Mouse (Mus musculus) hematopoietic stem cell, adult 5-6 weeks (primary cell): ENCODE measurements around the gene Zbtb17. TPM values are rescaled to one million over a fixed set of nuclear protein-coding genes. Genes with fewer than 3 reads are reported as not detected.

ENCODE experiments used
- ATAC-seq, 2 experiments: fragments of 125-278 bp in 1 of 2; replicated peaks in 1 of 2; 2 replicates each; pipeline ENCODE4 v1.8.0; 2016 to 2017; ENCODE audit warnings: inconsistent platforms in 2 of 2, mild to moderate bottlenecking in 2 of 2, moderate number of reproducible peaks in 2 of 2, low read depth in 1 of 2, moderate TSS enrichment in 1 of 2; ENCODE audit not compliant: low FRiP score in 2 of 2, poor library complexity in 2 of 2, severe bottlenecking in 2 of 2, insufficient read depth in 1 of 2, low TSS enrichment in 1 of 2
- total RNA-seq: library from RNA; stranded (forward); fragments of 172-1452, 232-1000 nt; gene quantifications from 2 replicates; pipeline ENCODE4 v1.2.3, GENCODE M21; 2017

Gene Zbtb17
- total RNA-seq, 1 experiment from 2014 or later: 22.3 TPM

DNA sequence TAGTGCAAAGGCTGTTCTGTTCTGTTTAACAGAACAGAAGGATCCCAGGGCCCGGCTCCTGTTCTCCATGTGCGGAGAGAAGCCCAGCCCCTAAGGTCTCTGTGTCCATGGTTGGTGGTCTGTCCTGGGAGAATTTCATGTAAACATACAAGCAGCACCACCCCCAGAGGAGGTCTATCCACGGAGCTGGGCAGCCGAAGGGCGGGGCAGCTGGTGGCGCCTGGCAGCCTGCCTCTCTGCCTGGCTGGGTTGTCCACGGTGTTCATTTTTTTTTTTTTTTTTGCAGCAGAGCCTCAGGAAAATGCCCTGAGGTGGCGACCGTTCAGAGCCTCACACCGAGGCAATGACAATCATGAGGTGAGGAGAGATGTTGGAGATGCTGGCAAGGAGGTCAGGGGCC is 24.1 kb downstream of the Zbtb17 start:
- no peak for ATAC-seq

DNA sequence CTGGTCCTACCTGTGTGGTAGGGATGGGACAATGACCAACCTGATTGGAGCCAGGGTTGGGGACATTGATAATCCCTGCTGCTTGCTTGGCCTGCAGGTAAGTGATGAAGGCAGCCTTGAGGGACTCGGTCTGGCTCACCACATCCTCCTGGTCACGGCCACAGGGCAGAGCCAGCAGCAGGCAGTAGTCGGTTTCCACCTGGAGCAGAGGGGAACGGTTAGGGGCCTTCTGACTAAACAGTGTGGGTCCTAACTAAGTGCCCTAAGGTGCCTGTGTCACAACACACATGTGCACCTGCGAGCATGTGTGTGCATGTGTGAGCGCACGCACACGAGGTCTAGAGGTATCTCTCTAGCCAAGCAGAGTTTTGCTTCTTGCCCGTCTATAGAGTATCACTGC is 24.9 kb downstream of the Zbtb17 start:
- ATAC-seq: no peak

DNA sequence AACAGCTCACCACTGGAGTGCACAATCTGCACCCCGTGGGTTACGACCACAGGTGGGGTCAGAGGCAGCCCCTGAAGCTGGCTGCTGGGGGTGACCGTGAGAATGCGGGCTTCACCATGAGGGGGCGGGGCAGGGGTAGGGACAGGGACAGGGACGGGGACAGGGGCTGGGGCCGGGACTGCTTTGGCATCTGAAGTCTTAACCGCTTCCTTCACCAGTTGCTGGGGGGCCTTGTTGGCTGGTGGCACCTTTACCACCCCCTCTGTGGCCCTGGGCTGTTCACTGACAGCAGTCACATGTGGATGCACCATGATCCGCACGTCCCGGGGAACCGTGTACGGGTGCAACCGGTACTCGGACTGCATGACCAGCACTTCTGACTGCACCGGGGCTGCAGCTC is 27.0 kb downstream of the Zbtb17 start:
- no peak for ATAC-seq

DNA sequence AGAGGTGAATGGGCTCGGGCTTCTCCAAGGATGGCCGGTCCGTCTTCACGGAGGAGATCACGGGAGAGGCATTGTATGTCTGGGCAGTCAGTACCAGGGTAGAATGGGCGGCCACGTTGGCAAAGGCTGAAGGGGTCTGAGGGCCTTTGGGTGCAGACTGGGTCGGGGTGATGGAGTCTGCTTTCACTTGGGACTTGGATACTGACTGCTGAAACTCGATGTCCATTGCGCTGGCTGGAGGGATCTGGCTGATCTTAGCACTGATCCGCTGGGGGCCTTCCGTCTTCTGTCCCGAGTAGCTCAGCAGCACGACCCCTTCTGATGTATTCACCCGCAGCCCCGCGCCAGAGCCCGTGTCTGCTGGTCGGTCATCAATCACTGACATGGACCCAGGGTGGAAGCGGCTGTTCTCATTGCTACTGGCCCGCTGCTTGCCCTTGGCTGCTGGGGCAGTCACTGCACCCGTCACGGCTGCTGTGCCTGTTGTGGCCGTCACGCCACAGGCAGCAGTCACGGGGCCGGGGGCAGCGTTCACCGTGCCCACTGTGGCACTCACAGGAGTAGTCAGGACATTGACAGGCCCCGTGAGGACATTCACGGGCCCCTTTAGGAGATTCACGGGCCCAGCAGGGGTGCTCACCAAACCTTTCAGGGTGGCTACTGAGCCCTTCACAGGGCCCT is 28.3 kb downstream of the Zbtb17 start:
- no peak for ATAC-seq

DNA sequence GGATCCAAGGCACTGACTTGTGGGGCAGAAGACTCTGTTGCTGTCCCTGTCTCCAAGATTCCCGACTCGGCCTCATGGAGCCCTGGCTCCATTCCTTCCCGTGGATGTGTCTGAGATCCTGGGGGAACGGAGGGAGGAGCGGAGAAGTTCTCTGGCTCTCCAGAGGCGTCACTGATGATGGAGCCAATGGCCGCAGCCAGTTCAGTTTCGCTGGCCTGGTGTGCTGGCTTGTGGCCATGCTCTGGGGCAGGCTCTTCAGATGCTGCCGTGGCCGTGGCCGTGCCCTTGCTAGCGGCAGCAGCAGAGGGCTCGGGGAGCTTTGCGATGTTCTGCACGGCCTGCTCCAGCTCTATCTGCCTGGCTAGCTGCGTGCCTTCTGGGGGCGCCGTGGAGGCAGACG is 30.0 kb downstream of the Zbtb17 start:
- no peak for ATAC-seq

DNA sequence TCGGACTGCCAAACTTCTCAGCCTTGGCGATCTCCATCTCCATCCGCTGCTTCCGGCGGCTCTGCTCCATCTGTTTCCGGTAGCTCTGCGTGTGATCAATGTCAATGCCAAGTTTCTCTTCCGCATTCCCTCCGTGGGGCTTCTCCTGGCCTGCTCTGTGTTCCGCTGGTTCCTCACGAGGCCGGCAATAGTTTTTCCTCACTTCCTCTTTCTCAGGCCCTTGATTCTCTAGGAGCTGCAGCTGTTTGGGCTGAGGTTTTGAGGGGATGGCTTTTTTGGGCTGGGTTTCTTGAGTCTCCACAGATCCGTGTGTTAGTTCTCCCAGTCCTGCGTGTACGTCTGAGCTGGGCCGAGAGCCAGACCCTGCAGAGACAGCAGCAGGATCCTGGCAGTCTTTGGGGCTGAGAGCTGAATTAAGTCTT is 33.2 kb downstream of the Zbtb17 start:
- ATAC-seq: peak; percentile 93 to 96

DNA sequence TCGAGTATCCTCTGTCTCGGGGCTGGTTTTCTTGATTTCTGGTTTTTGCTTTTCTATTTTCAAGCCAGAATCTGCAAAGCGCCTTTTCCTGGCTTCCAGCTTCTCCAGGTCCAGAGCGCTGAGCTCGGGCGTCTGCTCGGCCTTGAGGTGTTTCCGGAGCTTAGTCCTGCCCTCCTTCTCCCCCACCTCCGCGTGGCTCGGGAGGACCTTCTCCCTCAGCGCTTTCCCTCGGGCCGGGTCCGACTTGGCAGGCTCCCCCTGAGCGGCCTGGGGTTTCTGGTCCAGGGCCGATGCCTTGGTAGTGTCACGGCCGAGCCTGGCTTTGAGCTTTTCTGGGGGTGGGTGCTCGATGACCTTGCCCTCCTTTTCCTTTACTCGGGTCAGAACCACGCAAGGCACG is 33.8 kb downstream of the Zbtb17 start:
- no peak for ATAC-seq

DNA sequence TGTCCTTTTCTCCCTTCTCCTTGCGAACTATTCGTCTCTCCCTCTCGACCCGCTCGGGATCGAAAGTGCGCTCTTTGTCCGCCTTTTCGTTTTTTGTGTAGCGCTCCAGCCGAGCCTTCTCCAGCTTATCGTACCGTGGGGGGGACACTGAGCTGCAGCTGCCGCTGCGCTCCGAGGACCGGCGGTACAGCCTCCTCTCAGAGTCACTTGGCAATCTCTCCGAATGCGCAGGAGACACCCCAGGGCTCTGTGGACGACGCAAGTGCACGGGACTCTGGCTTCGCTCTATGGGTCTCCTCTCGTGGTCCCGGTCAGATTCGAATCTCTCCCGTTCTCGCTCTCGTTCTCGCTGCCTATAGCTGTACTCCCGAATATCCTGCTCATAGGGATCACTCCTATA is 34.3 kb downstream of the Zbtb17 start:
- ATAC-seq: no peak

DNA sequence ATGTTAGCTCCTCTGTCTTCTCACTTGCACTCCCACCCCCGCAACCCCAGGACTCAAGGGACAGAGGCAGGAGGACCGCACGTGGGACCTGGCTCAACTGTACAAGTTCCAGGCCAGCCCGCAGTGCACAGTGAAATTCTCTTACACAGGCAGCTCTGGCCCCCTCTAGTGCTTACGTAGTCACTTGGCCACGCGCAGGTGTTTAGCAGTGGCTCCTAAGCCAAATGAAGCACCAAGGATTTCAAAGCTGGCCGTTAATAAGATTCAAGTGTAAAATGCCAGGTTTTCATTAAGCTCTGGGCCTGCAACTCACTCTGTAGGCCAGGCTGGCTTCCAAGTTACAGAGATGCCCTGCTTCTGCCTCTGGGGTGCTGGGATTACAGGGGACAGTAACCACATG is 35.0 kb downstream of the Zbtb17 start:
- ATAC-seq: no peak

DNA sequence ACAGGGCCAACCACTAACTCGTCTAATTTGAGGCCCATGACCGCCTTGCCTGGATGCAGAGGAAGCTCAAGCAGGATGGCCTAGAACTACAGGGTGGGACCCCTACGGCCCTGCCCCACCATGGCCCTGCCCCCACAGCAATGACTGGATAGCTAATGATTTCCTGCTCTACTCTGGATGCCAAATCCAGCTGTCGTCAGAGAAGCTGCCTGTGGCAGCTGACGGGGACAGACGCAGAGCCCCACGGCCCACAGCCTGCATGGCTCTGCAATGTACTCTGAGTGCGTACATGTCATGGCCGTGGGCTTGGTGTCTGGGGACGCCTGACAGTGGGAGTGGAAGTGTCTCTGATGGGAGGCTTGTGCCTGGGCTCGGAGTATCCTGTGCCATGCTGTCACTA is 39.6 kb downstream of the Zbtb17 start:
- ATAC-seq: no peak

DNA sequence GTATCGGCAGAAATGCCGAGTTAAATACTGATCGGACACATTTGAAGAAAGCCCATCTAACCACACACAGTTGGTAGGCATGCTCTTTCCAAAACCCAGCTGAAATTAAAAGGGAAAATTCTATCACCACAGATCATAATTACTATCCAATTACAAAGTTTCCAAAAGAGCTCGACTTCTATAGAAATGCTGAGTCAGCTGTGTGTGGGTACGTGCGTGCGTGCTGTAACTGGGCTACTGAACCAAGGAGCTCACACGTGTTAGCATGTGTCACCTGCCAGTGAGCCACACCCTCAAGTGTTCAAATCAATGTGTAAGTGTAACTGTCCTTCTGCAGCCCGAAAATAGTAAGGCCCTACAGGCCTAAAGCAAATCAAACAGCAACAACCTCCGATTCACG is 43.1 kb downstream of the Zbtb17 start:
- ATAC-seq: no peak

DNA sequence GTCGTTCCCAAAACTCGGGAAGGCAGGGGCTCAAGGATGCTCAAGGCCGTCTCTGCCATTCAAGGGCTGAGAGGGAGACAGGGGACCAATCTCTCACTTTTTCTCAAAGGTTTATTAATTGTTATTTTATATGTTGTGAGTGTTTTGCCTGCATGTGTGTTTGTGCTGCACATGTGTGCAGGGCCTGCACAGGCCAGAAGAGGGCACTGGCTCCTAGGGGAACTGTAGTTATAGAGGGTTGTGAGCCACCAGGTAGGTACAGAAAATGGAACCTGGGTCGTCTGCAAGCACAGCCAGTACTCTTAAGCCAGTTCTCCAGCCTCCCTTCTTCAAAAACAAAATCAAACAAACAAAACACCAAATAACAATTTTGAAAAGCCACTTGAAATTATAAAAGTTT is 44.2 kb downstream of the Zbtb17 start:
- no peak for ATAC-seq

DNA sequence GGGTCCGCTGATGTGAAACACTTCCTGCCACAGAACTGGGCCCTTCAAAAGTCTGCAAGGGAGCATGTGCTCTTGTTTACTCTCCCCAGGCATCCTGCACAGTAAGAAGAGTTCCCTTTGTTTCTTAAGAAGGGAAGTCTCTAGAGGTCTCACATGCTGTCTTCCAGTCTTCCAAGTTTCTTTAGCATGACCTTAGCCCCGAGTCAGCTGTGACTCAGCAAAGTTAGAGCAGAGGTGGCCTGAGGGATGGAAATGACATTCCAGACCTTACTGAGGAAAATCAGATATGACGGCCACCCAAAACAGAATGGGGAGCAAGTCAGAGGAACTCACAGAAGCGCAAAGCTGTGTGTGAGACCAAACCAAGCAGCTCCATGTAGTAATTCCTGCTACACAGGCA is 56.2 kb downstream of the Zbtb17 start:
- peak in 1 of 2 experiments; percentile 15; a peak in 2 of 4 replicates for ATAC-seq

DNA sequence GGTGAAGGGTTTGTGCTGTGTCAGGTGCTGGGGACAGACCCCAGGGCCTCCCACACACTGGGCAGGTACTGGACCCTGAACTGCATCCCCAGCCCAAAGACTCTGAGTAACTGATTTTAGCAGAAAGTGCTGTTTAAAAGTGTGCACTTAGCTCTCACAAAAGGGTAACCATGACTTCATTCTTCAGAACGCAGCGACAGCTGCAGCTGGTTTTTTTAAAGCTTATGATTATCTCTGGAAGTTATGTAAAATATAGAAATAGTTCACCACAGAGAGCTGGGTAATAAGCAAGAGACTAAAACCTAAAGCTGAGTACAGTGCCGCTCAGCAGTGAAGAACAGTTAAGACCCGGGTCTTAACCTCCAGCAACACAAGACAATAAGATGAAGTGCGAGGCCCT is 56.6 kb downstream of the Zbtb17 start:
- ATAC-seq: no peak

DNA sequence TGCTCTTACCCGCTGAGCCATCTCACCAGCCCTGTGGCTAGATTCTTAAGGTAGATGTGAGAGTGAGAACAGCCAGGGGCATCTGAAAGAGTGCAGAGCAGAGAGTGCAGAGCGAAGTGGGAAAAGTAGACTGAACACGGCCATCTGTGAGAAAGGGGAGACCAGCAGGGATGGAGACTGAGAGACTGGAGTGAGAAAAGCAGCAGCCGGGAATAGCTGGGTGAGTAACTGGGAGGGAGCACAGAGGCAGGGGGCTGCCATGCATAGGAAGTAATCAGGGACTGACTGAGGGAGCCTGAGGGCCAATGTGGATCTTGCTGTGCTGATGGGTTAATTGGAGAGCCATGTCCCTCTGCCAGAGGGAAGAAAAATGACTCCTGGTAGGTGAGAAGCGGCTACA is 58.3 kb downstream of the Zbtb17 start:
- no peak for ATAC-seq

DNA sequence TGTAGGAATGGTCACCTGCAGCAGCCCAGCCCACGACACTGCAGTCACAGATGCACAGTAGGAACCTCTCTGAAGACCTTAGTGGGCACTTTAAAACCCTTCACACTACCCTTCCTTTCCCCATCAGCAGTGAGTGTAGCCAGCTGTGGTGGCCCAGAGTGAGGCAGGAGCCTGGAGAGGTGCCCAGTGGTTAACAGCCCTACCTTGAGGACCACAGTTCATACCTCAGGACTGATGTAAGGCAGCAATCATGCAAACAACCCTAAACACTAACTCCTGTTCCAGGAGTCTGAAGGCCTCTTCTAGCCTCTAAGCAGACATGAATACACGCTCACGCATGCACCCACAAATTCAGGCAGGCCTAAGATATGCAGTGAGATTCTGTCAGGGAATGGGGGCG is 60.0 kb downstream of the Zbtb17 start:
- no peak for ATAC-seq

DNA sequence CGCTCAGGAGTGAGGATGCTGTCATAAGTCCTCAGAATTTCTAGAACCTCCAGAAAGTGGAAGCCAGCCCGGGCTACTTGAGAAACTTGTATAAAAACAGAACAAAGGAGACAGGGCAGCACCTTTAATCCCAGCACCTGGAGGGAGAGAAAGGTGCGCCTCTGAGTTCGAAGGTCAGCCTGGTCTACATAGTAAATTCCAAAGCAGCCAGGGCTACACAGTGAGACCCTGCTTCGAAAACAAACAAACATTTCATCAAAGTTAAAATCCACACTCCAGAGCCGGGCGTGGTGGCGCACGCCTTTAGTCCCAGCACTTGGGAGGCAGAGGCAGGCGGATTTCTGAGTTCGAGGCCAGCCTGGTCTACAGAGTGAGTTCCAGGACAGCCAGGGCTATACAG is 61.4 kb downstream of the Zbtb17 start:
- no peak for ATAC-seq

DNA sequence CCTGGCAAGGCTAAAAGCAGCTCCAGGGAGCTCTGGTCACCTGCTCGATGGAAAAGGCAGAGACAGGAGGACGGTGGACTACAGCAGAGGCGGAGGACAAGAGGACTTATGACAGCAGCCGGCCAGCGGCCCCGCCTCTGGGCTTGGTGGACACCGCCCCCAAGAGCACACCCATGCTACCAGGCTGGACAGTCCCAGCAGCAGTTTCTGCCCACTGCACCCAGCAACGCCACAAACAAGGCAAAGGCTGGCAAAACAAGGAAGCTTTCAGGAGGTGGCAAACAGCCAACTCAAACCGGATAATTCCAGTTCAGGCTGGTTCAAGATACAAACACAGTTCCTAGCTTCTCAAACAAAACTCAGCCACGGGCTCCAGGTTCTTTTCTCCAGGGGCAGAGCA is 61.9 kb downstream of the Zbtb17 start:
- ATAC-seq: peak; percentile 73 to 76

DNA sequence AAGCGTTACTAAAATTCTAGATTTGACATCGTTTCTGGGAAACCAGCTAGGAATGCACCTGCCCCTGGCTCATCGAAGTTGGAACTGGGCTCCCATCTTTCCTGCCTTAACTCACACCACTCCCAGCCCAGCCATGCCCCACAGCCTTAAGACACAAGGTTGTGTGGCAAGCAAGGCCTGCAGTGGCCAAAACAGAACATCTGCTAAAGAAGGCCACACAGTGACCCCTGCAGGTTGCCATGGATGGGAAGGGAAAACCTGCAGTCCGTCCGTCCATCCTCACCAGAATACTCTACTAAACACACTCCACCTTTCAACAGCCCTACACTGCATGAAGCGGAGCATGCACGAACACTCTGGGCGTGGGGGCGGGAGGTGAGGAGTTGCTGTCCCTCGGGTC is 62.4 kb downstream of the Zbtb17 start:
- ATAC-seq: peak; percentile 9 to 28; a peak in 1 of 4 replicates

DNA sequence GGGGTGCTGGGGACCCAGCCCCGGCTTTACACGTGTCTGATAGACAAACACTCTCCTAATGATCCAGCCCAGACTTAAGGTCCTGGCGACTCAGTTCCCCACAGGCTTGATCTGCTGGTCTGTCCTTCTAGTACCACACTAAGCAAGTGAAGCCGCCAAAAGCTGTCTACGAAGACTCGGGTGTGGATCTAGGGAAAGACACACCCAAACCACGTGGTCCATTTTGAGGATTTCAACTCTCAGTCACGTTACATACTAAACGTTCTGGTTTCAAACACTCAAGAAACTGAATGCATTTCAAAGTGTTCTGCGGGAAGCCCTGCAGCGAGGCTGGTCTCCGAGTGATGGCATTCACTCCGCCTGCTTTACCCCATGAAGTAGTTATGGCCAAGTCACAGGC is 66.0 kb downstream of the Zbtb17 start:
- no peak for ATAC-seq
